Mouse (Mus musculus) hindbrain, embryonic 14.5 days (tissue): ENCODE measurements around the gene Fam172a. TPM values are rescaled to one million over a fixed set of nuclear protein-coding genes. Genes with fewer than 3 reads are reported as not detected.

Experiments
- ATAC-seq: fragments of 200-750 bp; cut with Nextera tagmentation; 2 replicates; pipeline ENCODE4 v1.8.0; 2017; ENCODE audit warnings: moderate number of reproducible peaks, mild to moderate bottlenecking, moderate TSS enrichment, moderate library complexity; ENCODE audit not compliant: low FRiP score
- DNase-seq: peaks from one replicate; pipeline ENCODE4 v3.0.0-alpha.2; 2015; ENCODE audit warnings: low spot score
- H3K27ac ChIP-seq: fragments of 300-500 bp; sonication (generic); 2 replicates; pipeline ENCODE4 v1.5.1; 2014; ENCODE audit warnings: mild to moderate bottlenecking, moderate library complexity
- H3K27me3 ChIP-seq: fragments of 300-500 bp; sonication (generic); 2 replicates; pipeline ENCODE4 v1.6.1; 2014; ENCODE audit warnings: mild to moderate bottlenecking, low read length, mixed read lengths; ENCODE audit not compliant: control insufficient read depth, insufficient read depth
- H3K36me3 ChIP-seq: fragments of 300-500 bp; sonication (generic); replicated peaks from 2 replicates; pipeline ENCODE4 v1.6.1; 2014; ENCODE audit not compliant: control insufficient read depth, insufficient read depth
- H3K4me1 ChIP-seq: fragments of 300-500 bp; sonication (generic); replicated peaks from 2 replicates; pipeline ENCODE4 v1.6.1; 2014; ENCODE audit warnings: antibody characterized with exemption, low read length, mixed read lengths; ENCODE audit not compliant: control insufficient read depth, insufficient read depth
- H3K4me2 ChIP-seq: fragments of 300-500 bp; sonication (generic); replicated peaks from 2 replicates; pipeline ENCODE4 v1.6.1; 2014; ENCODE audit warnings: mild to moderate bottlenecking, moderate library complexity
- H3K4me3 ChIP-seq: fragments of 300-500 bp; sonication (generic); replicated peaks from 2 replicates; pipeline ENCODE4 v1.5.1; 2014; ENCODE audit warnings: mild to moderate bottlenecking, low read length
- H3K9ac ChIP-seq: fragments of 300-500 bp; sonication (generic); 2 replicates; pipeline ENCODE4 v1.6.1; 2014
- H3K9me3 ChIP-seq: fragments of 300-500 bp; sonication (generic); 2 replicates; pipeline ENCODE4 v1.6.1; 2016; ENCODE audit warnings: low read length; ENCODE audit not compliant: control insufficient read depth
- WGBS: fragments of 180-500 bp; shearing (Covaris S2); extraction: QIAGEN DNeasy Blood & Tissue Kit; methylation state at CpG from one replicate; pipeline ENCODE4 v1.1.7; 2014; 5-methylcytosine and 5-hydroxymethylcytosine counted together
- polyA plus RNA-seq: library from polyadenylated mRNA; unstranded; fragments of >200 nt; fragmentation: Nextera tagmentation; extraction: Ambion mirVana; gene quantifications from 2 replicates; pipeline ENCODE4 v1.2.1, GENCODE M21; 2014

Gene Fam172a
- polyA plus RNA-seq, 1 experiment from 2014 or later, result 42.1 TPM

- 10% methylated on average over 14 of the region's 14 CpGs for WGBS
- Histone ChIP-seq H3K4me3 (no peak overlapping the region), H3K27me3 (peaks cover 19% of the 10 kb centered on the region), H3K36me3 (peaks cover 28% of the 10 kb centered on the region), H3K4me2 (peak overlapping the region; percentile 69), H3K9ac (peak overlapping the region; percentile 38), H3K27ac (peak overlapping the region; percentile 87), H3K9me3 (no peaks in the 10 kb centered on the region), H3K4me1 (peaks cover 36% of the 10 kb centered on the region)
- peak; percentile 33 for DNase-seq
- no peak for ATAC-seq
Observed at GRCm38 (mm10) chr13:78184786-78185466, 483.1 kb downstream of the Fam172a start.

- 22% methylated on average over 12 of the region's 12 CpGs for WGBS
- H3K27ac ChIP-seq, result peak overlapping the region; percentile 62
Observed at GRCm38 (mm10) chr13:78186340-78186946, 484.6 kb downstream of the Fam172a start.

GRCm38 (mm10) chr13:78187833-78188232, 486.0 kb downstream of the Fam172a start:
- WGBS, result 45% methylated on average over 5 of the region's 5 CpGs
- no peak for ATAC-seq
- no peaks in the 10 kb centered on the region for H3K9me3 ChIP-seq
- H3K27me3 ChIP-seq, result peaks cover 9% of the 10 kb centered on the region; the same call in 1 of the 2 replicates
- H3K9ac ChIP-seq, result peak overlapping the region; percentile 50
- H3K4me3 ChIP-seq, result no peak overlapping the region
- H3K36me3 ChIP-seq, result peaks cover 43% of the 10 kb centered on the region
- H3K27ac ChIP-seq, result peak overlapping the region; percentile 62; the same call in 1 of the 2 replicates
- peaks cover 47% of the 10 kb centered on the region for H3K4me1 ChIP-seq
- H3K4me2 ChIP-seq, result peak overlapping the region; percentile 39
- no peak for DNase-seq

More at GRCm38 (mm10) chr13:78186340-78186946, 484.6 kb downstream of the Fam172a start:
- Histone ChIP-seq H3K9ac (0 out of 2 replicates have a peak overlapping the region, but pooled peaks have one; percentile 50), H3K27me3 (peaks cover 14% of the 10 kb centered on the region; the same call in 1 of the 2 replicates), H3K4me2 (no peak overlapping the region), H3K4me3 (no peak overlapping the region), H3K36me3 (peaks cover 32% of the 10 kb centered on the region), H3K4me1 (peaks cover 44% of the 10 kb centered on the region), H3K9me3 (no peaks in the 10 kb centered on the region)
- ATAC-seq (no peak), DNase-seq (no peak)

GRCm38 (mm10) chr13:78189586-78189985, 487.8 kb downstream of the Fam172a start:
- Histone ChIP-seq H3K4me1 (peaks cover 42% of the 10 kb centered on the region), H3K9ac (peak overlapping the region; percentile 100), H3K4me3 (peak overlapping the region; percentile 99), H3K36me3 (peaks cover 52% of the 10 kb centered on the region), H3K4me2 (peak overlapping the region; percentile 90), H3K9me3 (no peaks in the 10 kb centered on the region), H3K27me3 (peaks cover 5% of the 10 kb centered on the region; the same call in 1 of the 2 replicates), H3K27ac (peak overlapping the region; percentile 100)
- 31% methylated on average over 10 of the region's 10 CpGs for WGBS
- no peak for ATAC-seq
- DNase-seq, result no peak

GRCm38 (mm10) chr13:78193211-78193610, 491.4 kb downstream of the Fam172a start:
- Histone ChIP-seq H3K36me3 (peaks cover 50% of the 10 kb centered on the region), H3K4me2 (peak overlapping the region; percentile 90), H3K9ac (peak overlapping the region; percentile 100), H3K4me3 (peak overlapping the region; percentile 99), H3K27me3 (no peaks in the 10 kb centered on the region), H3K27ac (peak overlapping the region; percentile 100), H3K4me1 (peaks cover 29% of the 10 kb centered on the region), H3K9me3 (no peaks in the 10 kb centered on the region)
- 25% methylated on average over 4 of the region's 4 CpGs for WGBS
- DNase-seq (peak; percentile 35), ATAC-seq (no peak)

- Histone ChIP-seq H3K27me3 (no peaks in the 10 kb centered on the region), H3K4me2 (peak overlapping the region; percentile 90), H3K9me3 (no peaks in the 10 kb centered on the region), H3K9ac (peak overlapping the region; percentile 100), H3K36me3 (peaks cover 43% of the 10 kb centered on the region), H3K4me1 (peaks cover 27% of the 10 kb centered on the region), H3K27ac (peak overlapping the region; percentile 100), H3K4me3 (peak overlapping the region; percentile 99)
- ATAC-seq, result no peak
- WGBS, result 5% methylated on average over 23 of the region's 26 CpGs
- DNase-seq, result no peak
Observed at GRCm38 (mm10) chr13:78194135-78194849, 492.5 kb downstream of the Fam172a start.

GRCm38 (mm10) chr13:78194850-78195600, 493.2 kb downstream of the Fam172a start:
- H3K4me2 ChIP-seq, result peak overlapping the region; percentile 90
- H3K27ac ChIP-seq, result peak overlapping the region; percentile 100
- no peaks in the 10 kb centered on the region for H3K27me3 ChIP-seq
- H3K4me3 ChIP-seq, result peak overlapping the region; percentile 99
- peaks cover 36% of the 10 kb centered on the region for H3K36me3 ChIP-seq
- H3K9me3 ChIP-seq, result no peaks in the 10 kb centered on the region
- 2% methylated on average over 59 of the region's 64 CpGs for WGBS
- DNase-seq, result no peak
- ATAC-seq, result peak; percentile 31
- peak overlapping the region; percentile 100 for H3K9ac ChIP-seq
- H3K4me1 ChIP-seq, result peaks cover 20% of the 10 kb centered on the region

GRCm38 (mm10) chr13:78195601-78196115, 493.8 kb downstream of the Fam172a start:
- peak overlapping the region; percentile 100 for H3K27ac ChIP-seq
- peak overlapping the region; percentile 99 for H3K4me3 ChIP-seq
- H3K9ac ChIP-seq, result peak overlapping the region; percentile 100
- H3K9me3 ChIP-seq, result no peaks in the 10 kb centered on the region
- WGBS, result 2% methylated on average over 13 of the region's 13 CpGs
- peak overlapping the region; percentile 90 for H3K4me2 ChIP-seq
- DNase-seq (no peak), ATAC-seq (no peak)
- H3K27me3 ChIP-seq, result no peaks in the 10 kb centered on the region
- peaks cover 33% of the 10 kb centered on the region for H3K36me3 ChIP-seq
- peaks cover 14% of the 10 kb centered on the region for H3K4me1 ChIP-seq
